Mouse (Mus musculus): Measurements from ENCODE around the gene Sptlc2.

Gene Sptlc2

DNA sequence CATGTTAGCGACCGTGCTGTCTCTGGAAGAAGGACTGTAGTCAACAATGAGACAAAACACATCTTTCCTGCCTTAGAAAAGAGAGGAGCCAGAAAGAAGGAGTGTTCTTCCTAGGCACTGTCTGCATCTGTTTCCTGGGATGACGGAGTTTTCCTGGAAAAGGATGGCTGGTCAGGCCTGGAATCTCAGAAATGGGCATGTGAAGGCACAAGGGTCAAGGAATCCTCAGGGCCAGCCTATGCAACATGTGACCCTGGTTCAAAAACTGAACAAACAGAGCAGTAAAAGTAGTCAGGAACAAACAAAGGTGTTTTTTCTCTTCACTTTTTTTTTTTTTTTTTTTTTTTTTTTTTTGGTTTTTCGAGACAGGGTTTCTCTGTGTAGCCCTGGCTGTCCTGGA lies 9.0 kb upstream of the Sptlc2 start:
- DNase-seq (ENCODE audit: low read depth, low spot score): no peak

GRCm38 (mm10) chr12:87394316-87394715 lies 6.2 kb upstream of the Sptlc2 start:
- DNase-seq (ENCODE audit: low read depth, low spot score): no peak

- no peak for DNase-seq (ENCODE audit: low read depth, low spot score)
Observed at GRCm38 (mm10) chr12:87393447-87394145, 5.4 kb upstream of the Sptlc2 start.

- DNase-seq (ENCODE audit: low read depth, low spot score): no peak
Observed at GRCm38 (mm10) chr12:87391355-87391754, 3.2 kb upstream of the Sptlc2 start.

GRCm38 (mm10) chr12:87389231-87389630 lies 1.1 kb upstream of the Sptlc2 start:
- no peak for DNase-seq (ENCODE audit: low read depth, low spot score)

GRCm38 (mm10) chr12:87387171-87388121 lies 709 bp downstream of the Sptlc2 start:
- peak; percentile 30 for DNase-seq (ENCODE audit: low read depth, low spot score)

- no peak for DNase-seq (ENCODE audit: low read depth, low spot score)
Observed at GRCm38 (mm10) chr12:87385051-87385450, 3.1 kb downstream of the Sptlc2 start.

DNA sequence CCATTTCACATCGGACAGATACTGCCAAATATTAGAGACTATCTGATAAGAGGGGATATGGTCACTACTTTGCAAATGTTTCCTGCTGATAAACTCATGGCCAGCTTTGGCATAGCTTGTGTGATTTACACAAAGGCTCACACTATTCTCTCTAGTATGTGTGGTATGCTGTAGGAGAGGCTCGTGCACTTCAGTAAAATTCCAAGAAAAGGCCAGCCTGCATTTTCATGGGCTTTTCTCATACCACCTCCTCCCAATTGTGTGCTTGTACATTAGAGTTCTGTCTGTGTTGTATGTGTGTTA lies 6.8 kb downstream of the Sptlc2 start:
- no peak for DNase-seq (ENCODE audit: low read depth, low spot score)

DNA sequence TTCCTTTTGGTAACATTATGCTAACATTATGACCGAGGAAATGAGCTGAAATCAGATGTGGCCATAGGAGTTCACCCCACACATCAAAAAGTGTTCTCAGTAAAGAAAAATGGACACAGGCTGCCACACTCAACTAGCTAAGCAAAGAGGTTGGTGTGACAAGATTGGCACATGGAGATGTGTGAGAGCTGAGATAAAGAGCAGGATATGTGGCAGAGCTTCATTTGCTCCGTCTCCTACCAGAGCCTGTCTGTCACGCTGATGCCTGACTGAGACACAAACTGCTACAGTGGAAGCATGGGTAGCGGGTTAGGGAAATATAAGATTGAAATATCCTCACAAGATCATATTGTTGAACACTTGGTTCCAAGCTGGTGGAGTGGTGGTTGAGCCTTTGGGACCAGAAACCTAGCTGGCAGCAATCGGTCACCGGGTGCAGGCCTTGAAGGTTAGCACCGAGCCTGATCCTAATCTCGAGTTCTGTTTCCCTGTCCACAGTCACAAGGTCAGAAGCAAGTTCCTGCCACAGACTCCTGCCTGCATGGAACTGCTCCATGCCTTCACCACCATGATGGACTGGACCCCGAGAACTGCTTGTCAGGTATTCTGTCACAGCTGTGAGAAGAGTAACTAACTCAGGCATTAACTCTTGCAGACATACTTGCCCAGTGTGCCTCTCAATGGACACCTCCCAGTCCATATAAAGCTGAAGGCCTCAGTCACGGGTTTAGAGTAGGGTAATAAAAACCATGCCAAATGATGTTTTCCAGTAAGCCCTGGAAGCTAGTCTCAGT lies 7.4 kb downstream of the Sptlc2 start:
- DNase-seq (ENCODE audit: low read depth, low spot score): no peak

DNA sequence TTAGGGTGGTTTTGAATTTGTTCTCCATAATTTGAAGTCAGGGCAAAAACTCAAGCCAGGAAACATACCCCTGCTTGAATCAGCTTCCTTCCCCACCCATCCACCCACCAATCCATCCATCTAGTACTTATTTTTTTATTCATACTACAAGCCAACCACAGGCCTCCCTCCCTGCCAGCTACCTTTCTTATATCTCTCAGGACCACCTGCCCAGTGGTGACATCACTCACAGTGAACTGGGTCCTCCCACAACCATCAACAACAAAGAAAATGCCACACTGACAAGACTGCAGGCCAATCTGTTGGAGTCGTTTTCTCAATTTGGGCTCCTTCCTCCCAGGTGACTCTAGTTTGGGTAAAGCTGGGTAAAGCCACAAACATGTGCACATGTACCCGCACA lies 8.7 kb downstream of the Sptlc2 start:
- no peak for DNase-seq (ENCODE audit: low read depth, low spot score)

DNA sequence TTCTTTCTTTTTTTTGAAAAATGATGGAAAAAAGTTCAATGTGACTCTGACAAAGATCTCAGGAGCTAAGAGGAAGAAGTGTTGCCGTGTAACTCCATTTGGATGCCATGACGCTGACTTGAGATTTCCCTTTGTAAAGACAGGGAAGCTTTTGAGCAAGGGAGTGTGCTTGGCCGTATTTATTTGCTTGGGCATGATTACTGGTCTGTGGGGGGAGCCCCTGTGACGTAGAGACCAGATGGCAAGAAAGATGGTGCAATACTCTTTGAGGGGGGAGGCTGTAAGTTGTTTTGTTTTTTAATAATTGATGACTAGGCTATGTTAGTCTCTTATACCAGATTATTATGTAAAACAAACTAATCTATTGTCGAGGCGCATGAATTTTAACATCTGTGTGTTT lies 14.0 kb downstream of the Sptlc2 start:
- DNase-seq (ENCODE audit: low read depth, low spot score): no peak

DNA sequence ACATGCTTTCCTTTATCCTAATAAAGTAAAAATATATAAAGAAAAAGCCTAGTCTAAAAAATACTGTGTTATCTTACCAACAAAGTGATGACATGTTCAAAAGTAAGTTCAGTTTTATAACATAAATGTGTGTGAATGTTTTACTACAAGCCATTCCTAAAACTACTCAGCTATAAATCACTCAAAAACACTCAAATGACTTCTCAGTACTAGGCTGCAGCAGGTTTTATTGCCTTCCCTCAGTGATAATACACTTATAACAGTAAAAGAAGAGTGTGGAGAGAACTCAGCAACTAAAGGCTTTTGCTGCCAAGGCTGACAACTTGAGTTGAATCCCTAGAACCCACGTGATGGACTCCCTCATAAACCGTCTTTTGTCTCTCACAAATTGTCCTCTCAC lies 18.8 kb downstream of the Sptlc2 start:
- no peak for DNase-seq (ENCODE audit: low read depth, low spot score)

GRCm38 (mm10) chr12:87368092-87368491 lies 20.1 kb downstream of the Sptlc2 start:
- DNase-seq (ENCODE audit: low read depth, low spot score): no peak

GRCm38 (mm10) chr12:87365676-87366075 lies 22.5 kb downstream of the Sptlc2 start:
- no peak for DNase-seq (ENCODE audit: low read depth, low spot score)

GRCm38 (mm10) chr12:87362111-87362510 lies 26.0 kb downstream of the Sptlc2 start:
- DNase-seq (ENCODE audit: low read depth, low spot score): no peak

DNA sequence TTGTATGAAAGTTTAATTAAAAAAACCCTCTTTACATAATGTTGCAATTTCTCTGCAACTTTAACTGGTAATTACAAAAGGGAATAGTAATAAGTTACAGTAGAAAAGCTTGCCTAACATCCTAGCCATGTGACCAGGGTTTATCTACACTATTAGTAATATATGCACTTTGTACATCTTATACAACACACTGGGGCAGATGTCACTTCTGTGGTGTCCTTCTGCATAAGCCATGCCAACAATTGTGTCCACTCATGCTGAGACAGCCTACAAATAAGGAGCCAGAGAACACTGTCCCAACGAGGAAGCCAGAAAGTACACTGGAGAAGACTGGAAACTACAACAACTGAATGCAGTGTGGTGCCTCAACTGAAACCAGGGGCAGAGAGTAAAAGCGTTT lies 40.1 kb downstream of the Sptlc2 start:
- no peak for DNase-seq (ENCODE audit: low read depth, low spot score)

DNA sequence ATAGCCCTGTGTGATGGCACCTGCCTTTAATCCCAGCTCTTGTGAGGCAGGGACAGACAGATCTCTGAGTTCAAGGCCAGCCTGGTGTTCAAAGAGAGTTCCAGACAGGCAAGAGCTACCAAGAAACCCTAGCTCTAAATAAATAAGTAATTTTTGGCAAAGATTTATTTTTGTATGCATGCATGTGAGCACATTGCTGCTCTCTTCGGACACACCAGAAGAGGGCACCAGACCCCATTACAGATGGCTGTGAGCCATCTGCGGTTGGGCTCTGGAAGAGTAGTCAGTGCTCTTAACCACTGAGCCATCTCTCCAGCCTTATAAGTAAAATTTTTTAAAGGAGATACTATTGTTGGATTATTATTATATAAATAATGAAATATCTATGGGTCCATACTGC lies 40.6 kb downstream of the Sptlc2 start:
- DNase-seq (ENCODE audit: low read depth, low spot score): no peak

DNA sequence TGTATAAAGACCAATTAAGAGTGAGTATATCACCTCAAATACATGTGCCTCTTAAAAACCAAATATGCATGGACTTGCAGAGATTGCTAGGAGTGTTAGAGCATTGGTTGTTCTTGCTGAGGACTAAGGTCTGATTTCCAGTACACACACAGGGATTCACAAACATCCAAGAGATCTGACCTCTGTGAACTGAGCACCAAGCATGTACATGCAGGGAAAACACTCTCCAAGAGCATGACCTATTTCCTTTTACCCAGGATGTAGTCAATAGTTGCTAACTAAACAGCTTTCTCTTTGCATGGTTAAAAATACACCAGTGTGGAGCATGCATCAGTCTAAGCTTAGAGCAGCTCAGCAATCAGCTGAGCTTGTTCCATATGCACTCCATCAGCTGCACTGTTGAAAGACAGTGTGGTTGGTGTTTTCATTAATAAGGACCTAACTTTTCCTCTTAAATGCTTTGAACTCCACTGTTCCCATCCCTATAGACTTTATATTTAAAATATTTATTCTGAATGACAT lies 45.0 kb downstream of the Sptlc2 start:
- DNase-seq (ENCODE audit: low read depth, low spot score): no peak

GRCm38 (mm10) chr12:87338082-87338481 lies 50.1 kb downstream of the Sptlc2 start:
- no peak for DNase-seq (ENCODE audit: low read depth, low spot score)

- peak; percentile 2 for DNase-seq (ENCODE audit: low read depth, low spot score)
Observed at GRCm38 (mm10) chr12:87334886-87335285, 53.3 kb downstream of the Sptlc2 start.

DNA sequence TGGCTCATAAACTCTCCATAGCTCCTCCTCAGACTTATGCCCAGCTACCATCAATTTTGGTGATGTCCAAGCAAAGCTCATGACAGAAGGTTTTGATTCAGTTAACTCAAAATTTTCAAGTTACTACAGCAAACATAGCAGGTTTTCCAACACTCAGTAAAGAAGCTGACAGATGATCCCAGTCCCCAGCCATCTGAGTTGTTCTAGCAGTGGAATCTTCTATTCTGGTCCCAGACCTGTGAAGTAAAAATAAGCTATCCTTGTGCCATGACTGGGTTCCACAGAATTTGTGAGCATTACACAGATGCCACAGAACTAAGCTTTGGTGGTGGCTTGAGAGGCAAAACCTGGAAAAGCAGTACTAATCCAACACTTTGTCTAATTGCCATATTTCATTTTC lies 54.4 kb downstream of the Sptlc2 start:
- DNase-seq (ENCODE audit: low read depth, low spot score): no peak

DNA sequence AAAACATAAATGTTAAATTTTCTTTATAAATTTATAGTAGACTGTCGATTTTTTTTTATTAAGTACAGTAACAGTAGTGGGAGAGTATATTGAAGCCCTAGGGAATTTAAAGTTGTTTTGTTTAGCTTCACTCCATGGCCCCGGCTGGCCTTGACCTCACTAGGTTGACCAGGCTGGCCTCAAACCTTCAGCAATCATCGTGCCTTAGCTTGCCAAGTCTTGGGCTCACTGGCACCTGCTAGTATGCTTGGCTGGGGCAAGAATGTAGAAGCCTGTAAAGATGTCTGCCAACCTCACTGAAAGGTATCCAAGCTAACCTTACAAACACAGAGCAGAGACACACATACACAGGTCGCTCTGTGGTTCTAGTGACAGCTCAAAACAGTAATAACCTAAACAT lies 55.6 kb downstream of the Sptlc2 start:
- DNase-seq (ENCODE audit: low read depth, low spot score): no peak
